Mouse (Mus musculus): Measurements from ENCODE around the gene Wipf3.

DNA sequence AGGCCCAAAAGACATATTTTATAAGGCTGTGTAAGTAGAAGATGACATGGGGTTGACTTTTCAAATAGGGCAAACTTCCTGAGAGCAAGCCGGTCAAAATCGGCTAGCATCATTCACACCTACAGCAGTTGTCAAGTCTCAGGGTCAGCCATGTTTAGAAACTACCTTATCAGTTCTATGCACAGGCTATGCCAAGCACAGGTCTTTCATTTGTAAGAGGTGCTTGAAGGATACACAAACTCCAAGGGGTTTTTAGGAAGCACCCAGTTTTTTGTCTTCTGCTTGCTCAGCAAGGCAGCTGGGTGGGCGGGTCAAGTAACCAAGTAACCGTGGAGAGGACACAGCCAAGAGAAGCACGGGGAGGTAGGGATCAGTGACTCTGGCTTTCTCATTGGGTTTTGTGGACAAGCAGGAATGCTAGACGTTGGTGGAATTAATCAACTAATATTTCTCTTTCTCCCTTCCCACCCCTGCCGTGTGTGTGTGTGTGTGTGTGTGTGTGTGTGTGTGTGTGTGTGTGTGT, 121.5 kb downstream of the Wipf3 start:
- TF ChIP-seq ZNF384 (IDR thresholded peaks at IDR 0.05; ENCODE audit: low read depth, low read length), result no peak
- no peak for TF ChIP-seq CHD2 (IDR thresholded peaks at IDR 0.05; ENCODE audit: low read depth, low read length)

Measured in ES-E14 (cell line).